8 mouse cellular contexts compared by ENCODE assay signal in the genomic region with DNA sequence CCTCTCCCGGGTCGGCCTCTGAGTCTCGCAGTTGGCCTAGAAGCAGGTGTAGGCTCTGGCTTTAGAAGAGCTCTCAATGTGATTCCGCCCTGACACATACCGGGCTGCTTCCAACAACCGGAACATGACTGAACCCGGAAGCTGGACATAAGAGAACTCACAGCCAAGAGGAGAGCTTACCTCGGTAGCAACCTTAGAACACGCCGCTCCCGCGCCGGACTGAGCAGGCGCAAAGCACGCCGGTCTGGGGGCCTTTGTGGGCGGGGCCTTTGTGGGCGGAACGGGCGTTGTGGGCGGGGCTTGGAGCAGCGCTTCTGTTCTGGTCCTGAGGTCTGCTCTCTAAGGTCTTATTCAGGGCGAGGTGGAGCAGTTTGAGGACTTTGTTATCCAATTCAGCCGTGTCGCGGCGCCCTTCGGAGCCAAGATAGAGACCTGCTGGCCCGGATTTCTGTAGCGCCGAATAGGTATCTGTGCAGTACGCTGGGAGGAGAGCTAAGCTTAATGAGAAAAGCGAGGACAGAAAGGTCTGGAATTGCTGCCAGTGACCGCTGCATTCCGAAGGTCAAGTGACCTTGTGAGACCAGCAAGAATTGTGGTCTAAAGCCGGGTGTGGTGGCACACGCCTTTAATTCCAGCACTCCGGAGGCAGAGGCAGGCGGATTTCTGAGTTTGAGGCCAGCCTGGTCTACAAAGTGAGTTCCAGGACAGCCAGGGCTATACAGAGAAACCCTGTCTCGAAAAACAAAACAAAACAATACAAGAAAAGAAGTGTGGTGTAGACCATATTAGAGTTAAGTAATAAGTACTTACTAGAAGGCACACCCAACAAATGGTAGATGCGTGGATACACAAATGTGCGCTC. TPM values are rescaled to one million over a fixed set of nuclear protein-coding genes. Genes with fewer than 3 reads are reported as not detected.
DNase-seq lines count a peak whose midpoint lies in the region; ATAC-seq and TF ChIP-seq lines count a peak whose summit lies in the region.

A gene (minus strand): TSS at position 256 of the 862 bp plus-strand sequence.

- H3K36me3 ChIP-seq in embryonic facial prominence, embryonic 14.5 days (ENCODE audit: control insufficient read depth, insufficient read depth, low read length) = no peaks in the 10 kb centered on the region
- peaks cover 10% of the 10 kb centered on the region for H3K36me3 ChIP-seq in limb, embryonic 14.5 days (ENCODE audit: control insufficient read depth, insufficient read depth, low read length)
- H3K36me3 ChIP-seq in midbrain, postnatal 0 days (ENCODE audit: insufficient read depth, low read length) = 0 out of 2 replicates have a peak, but pooled peaks cover 4% of the 10 kb centered on the region

- H3K9ac ChIP-seq in embryonic facial prominence, embryonic 14.5 days (ENCODE audit: low read depth, low read length) = peak within 1 kb of the TSS; percentile 68
- peak within 1 kb of the TSS; percentile 53 for H3K9ac ChIP-seq in limb, embryonic 14.5 days (ENCODE audit: low read depth, low read length, severe bottlenecking)
- H3K9ac ChIP-seq in midbrain, postnatal 0 days (replicated peaks; ENCODE audit: low read length, poor library complexity, severe bottlenecking) = peak within 1 kb of the TSS; percentile 60

- H3K4me2 ChIP-seq in embryonic facial prominence, embryonic 14.5 days (ENCODE audit: low read depth, low read length) = peak within 1 kb of the TSS; percentile 52
- peak within 1 kb of the TSS; percentile 56 for H3K4me2 ChIP-seq in limb, embryonic 14.5 days (replicated peaks; ENCODE audit: low read depth, low read length, severe bottlenecking)
- H3K4me2 ChIP-seq in midbrain, postnatal 0 days (ENCODE audit: low read depth, low read length, poor library complexity, severe bottlenecking) = peak within 1 kb of the TSS; percentile 57

- TF ChIP-seq POLR2A in limb, embryonic 14.5 days (IDR thresholded peaks at IDR 0.05; ENCODE audit: borderline replicate concordance, extremely low read depth, insufficient read depth, insufficient read length) = peak; percentile 83; the same call in 1 of the 2 replicates

- peak within 1 kb of the TSS; percentile 55 for H3K4me3 ChIP-seq in embryonic facial prominence, embryonic 14.5 days (ENCODE audit: low read depth, low read length)
- peak within 1 kb of the TSS; percentile 45 for H3K4me3 ChIP-seq in limb, embryonic 14.5 days (replicated peaks; ENCODE audit: low read length)
- peak within 1 kb of the TSS; percentile 52 for H3K4me3 ChIP-seq in midbrain, postnatal 0 days (ENCODE audit: low read depth, low read length)

- TF ChIP-seq CTCF in midbrain, postnatal 0 days (IDR thresholded peaks at IDR 0.05) = no peak

- DNase-seq in 3134 (ENCODE audit: extremely low read depth, insufficient read length, low spot score) = peak; percentile 90
- peak; percentile 98 to 99 for DNase-seq in adrenal gland, postnatal 36 days
- peak; percentile 95 for DNase-seq in embryonic facial prominence, embryonic 14.5 days (ENCODE audit: low spot score)
- DNase-seq in heart, adult 8-10 months (ENCODE audit: low spot score) = peak; percentile 95
- peak; percentile 98 for DNase-seq in kidney, adult 9 months
- DNase-seq in limb, embryonic 14.5 days (ENCODE audit: low spot score) = peak; percentile 92
- DNase-seq in midbrain, postnatal 0 days (ENCODE audit: low spot score) = peak; percentile 91
- DNase-seq in spleen, postnatal 14 days (ENCODE audit: low spot score in 2 of 2) = peak; percentile 95 to 96

- no peaks in the 10 kb centered on the region for H3K9me3 ChIP-seq in embryonic facial prominence, embryonic 14.5 days (ENCODE audit: control insufficient read depth, low read length)
- H3K9me3 ChIP-seq in limb, embryonic 14.5 days (ENCODE audit: control insufficient read depth, low read length) = no peaks in the 10 kb centered on the region
- H3K9me3 ChIP-seq in midbrain, postnatal 0 days (ENCODE audit: low read length) = no peaks in the 10 kb centered on the region

- H3K27ac ChIP-seq in embryonic facial prominence, embryonic 14.5 days (replicated peaks; ENCODE audit: low read depth, low read length) = no peak within 1 kb of the TSS; the same call in 1 of the 2 replicates
- H3K27ac ChIP-seq in limb, embryonic 14.5 days (replicated peaks; ENCODE audit: low read depth, low read length) = no peak within 1 kb of the TSS
- peak within 1 kb of the TSS; percentile 59; the same call in 1 of the 2 replicates for H3K27ac ChIP-seq in midbrain, postnatal 0 days (ENCODE audit: low read depth, low read length)

- ATAC-seq in embryonic facial prominence, embryonic 14.5 days (ENCODE audit: low read depth) = peak; percentile 95
- peak; percentile 94 for ATAC-seq in limb, embryonic 14.5 days (ENCODE audit: low FRiP score, low read depth)
- peak; percentile 92 for ATAC-seq in midbrain, postnatal 0 days (ENCODE audit: low FRiP score)

- 12% methylated on average over 42 of the region's 42 CpGs for WGBS in embryonic facial prominence, embryonic 14.5 days
- WGBS in limb, embryonic 14.5 days = 13% methylated on average over 42 of the region's 42 CpGs
- 9% methylated on average over 41 of the region's 42 CpGs for WGBS in midbrain, postnatal 0 days

- peaks cover 7% of the 10 kb centered on the region for H3K4me1 ChIP-seq in embryonic facial prominence, embryonic 14.5 days (ENCODE audit: control insufficient read depth, insufficient read depth, low read length)
- 0 out of 2 replicates have a peak, but pooled peaks cover 5% of the 10 kb centered on the region for H3K4me1 ChIP-seq in limb, embryonic 14.5 days (ENCODE audit: control insufficient read depth, insufficient read depth, low read length)
- H3K4me1 ChIP-seq in midbrain, postnatal 0 days (ENCODE audit: insufficient read depth, low read length) = 0 out of 2 replicates have a peak, but pooled peaks cover 3% of the 10 kb centered on the region

- no peaks in the 10 kb centered on the region for H3K27me3 ChIP-seq in embryonic facial prominence, embryonic 14.5 days (replicated peaks; ENCODE audit: control insufficient read depth, insufficient read depth, low read length)
- no peaks in the 10 kb centered on the region for H3K27me3 ChIP-seq in limb, embryonic 14.5 days (ENCODE audit: control insufficient read depth, insufficient read depth, low read length)
- no peaks in the 10 kb centered on the region for H3K27me3 ChIP-seq in midbrain, postnatal 0 days (ENCODE audit: insufficient read depth, low read length)

RNA-seq across cellular contexts. Expression of the gene that starts here (rescaled TPM):
- total RNA-seq in adrenal gland, postnatal 36 days (2021) = 1 to 10 TPM; 7.2 to 7.4 TPM
- polyA plus RNA-seq in embryonic facial prominence, embryonic 14.5 days (2014; fragmentation: Nextera tagmentation; extraction: Ambion mirVana) = 6.8 and 7.2 TPM in 2 replicates
- total RNA-seq in heart, adult 8-10 months (2022) = 10 to 100 TPM in 2 of 4 experiments, 1 to 10 TPM in 2; 9.6 to 12.2 (median 10.4) TPM
- 6.1 and 6.5 TPM in 2 replicates for polyA plus RNA-seq in limb, embryonic 14.5 days (2012; rRNA removed)
- polyA plus RNA-seq in limb, embryonic 14.5 days (2014; fragmentation: Nextera tagmentation; extraction: Ambion mirVana) = 6.8 and 7.8 TPM in 2 replicates
- total RNA-seq in midbrain, postnatal 0 days (2014; rRNA removed) = 5.4 and 5.7 TPM in 2 replicates
- polyA plus RNA-seq in midbrain, postnatal 0 days (2015; fragmentation: Nextera tagmentation; extraction: Ambion mirVana) = 3.5 and 3.6 TPM in 2 replicates
